Mouse (Mus musculus): ENCODE results near the gene Gnb5. TPM values are rescaled to one million over a fixed set of nuclear protein-coding genes. Genes with fewer than 3 reads are reported as not detected.

The Gnb5 gene
- polyA plus RNA-seq, 1 experiment from 2014 or later, result 3.9 TPM

Other genes with a start within 250 kb of the Gnb5 start
- gene Myo5a, start 235.3 kb upstream of the Gnb5 start, polyA plus RNA-seq (2016; fragmentation: Nextera tagmentation; extraction: Ambion mirVana), result 3.8 and 3.9 TPM in 2 replicates
- gene Myo5c, start 74.3 kb upstream of the Gnb5 start, polyA plus RNA-seq (2016; fragmentation: Nextera tagmentation; extraction: Ambion mirVana), result 0.41 and 0.49 TPM in 2 replicates
- not detected in 2 replicates for gene Bcl2l10, start 41.5 kb downstream of the Gnb5 start, polyA plus RNA-seq (2016; fragmentation: Nextera tagmentation; extraction: Ambion mirVana)
- 33.3 and 36.5 TPM in 2 replicates for gene Mapk6, start 103.7 kb downstream of the Gnb5 start, polyA plus RNA-seq (2016; fragmentation: Nextera tagmentation; extraction: Ambion mirVana)
- 25.9 and 26.9 TPM in 2 replicates for gene Leo1, start 135.2 kb downstream of the Gnb5 start, polyA plus RNA-seq (2016; fragmentation: Nextera tagmentation; extraction: Ambion mirVana)

Data from liver, embryonic 12.5 days (tissue).